Mouse (Mus musculus) hindbrain, embryonic 13.5 days (tissue): Measurements from ENCODE around the gene Atp8b2. TPM values are rescaled to one million over a fixed set of nuclear protein-coding genes. Genes with fewer than 3 reads are reported as not detected.

Experiments used
- ATAC-seq: fragments of 200-750 bp; cut with Nextera tagmentation; 2 replicates; pipeline ENCODE4 v1.8.0; 2017; ENCODE audit warnings: moderate TSS enrichment; ENCODE audit not compliant: low FRiP score
- H3K27ac ChIP-seq: fragments of 300-500 bp; sonication (generic); 2 replicates; pipeline ENCODE4 v1.5.1; 2015; ENCODE audit warnings: inconsistent platforms, mild to moderate bottlenecking, moderate library complexity
- H3K27me3 ChIP-seq: fragments of 300-500 bp; sonication (generic); 2 replicates; pipeline ENCODE4 v1.6.1; 2015; ENCODE audit warnings: mild to moderate bottlenecking, inconsistent platforms
- H3K36me3 ChIP-seq: fragments of 300-500 bp; sonication (generic); 2 replicates; pipeline ENCODE4 v1.6.1; 2015; ENCODE audit warnings: mild to moderate bottlenecking, inconsistent platforms
- H3K4me1 ChIP-seq: fragments of 300-500 bp; sonication (generic); replicated peaks from 2 replicates; pipeline ENCODE4 v1.6.1; 2015; ENCODE audit warnings: inconsistent platforms
- H3K4me2 ChIP-seq: fragments of 300-500 bp; sonication (generic); 2 replicates; pipeline ENCODE4 v1.6.1; 2015; ENCODE audit warnings: inconsistent platforms, mild to moderate bottlenecking, moderate library complexity
- H3K4me3 ChIP-seq: fragments of 300-500 bp; sonication (generic); 2 replicates; pipeline ENCODE4 v1.5.1; 2015; ENCODE audit warnings: mild to moderate bottlenecking, inconsistent platforms
- H3K9ac ChIP-seq: fragments of 300-500 bp; sonication (generic); 2 replicates; pipeline ENCODE4 v1.6.1; 2015; ENCODE audit warnings: mild to moderate bottlenecking, inconsistent platforms
- H3K9me3 ChIP-seq: fragments of 300-500 bp; sonication (generic); 2 replicates; pipeline ENCODE4 v1.6.1; 2016; ENCODE audit warnings: inconsistent platforms
- WGBS: fragments of 180-500 bp; shearing (Covaris S2); methylation state at CpG from one replicate; pipeline ENCODE4 v1.1.7; 2015; 5-methylcytosine and 5-hydroxymethylcytosine counted together
- polyA plus RNA-seq: library from polyadenylated mRNA; unstranded; fragments of >200 nt; fragmentation: Nextera tagmentation; extraction: Ambion mirVana; gene quantifications from 2 replicates; pipeline ENCODE4 v1.2.1, GENCODE M21; 2015

Gene Atp8b2
- polyA plus RNA-seq, 1 experiment from 2014 or later, result 13.4 TPM

DNA sequence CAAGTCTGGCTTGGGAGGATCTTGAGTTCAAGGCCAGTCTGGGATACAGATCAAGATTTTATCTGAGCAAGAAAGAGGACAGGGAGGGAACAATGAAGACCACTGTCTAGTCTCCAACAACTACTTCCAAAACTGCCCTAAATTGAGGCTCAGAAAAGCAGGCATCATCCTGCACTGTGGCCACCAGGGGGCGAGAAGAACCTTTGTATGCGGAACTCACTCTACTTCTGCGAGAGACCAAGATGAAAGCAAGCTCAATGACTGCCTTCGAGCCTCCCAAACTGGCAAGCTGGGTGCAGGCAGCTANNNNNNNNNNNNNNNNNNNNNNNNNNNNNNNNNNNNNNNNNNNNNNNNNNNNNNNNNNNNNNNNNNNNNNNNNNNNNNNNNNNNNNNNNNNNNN lies 9.9 kb downstream of the Atp8b2 start:
- Histone ChIP-seq H3K4me1 (peaks cover 3% of the 10 kb centered on the region), H3K27me3 (no peaks in the 10 kb centered on the region), H3K27ac (no peak overlapping the region), H3K4me3 (no peak overlapping the region), H3K9me3 (no peaks in the 10 kb centered on the region), H3K9ac (no peak overlapping the region), H3K4me2 (no peak overlapping the region), H3K36me3 (peaks cover 94% of the 10 kb centered on the region)
- ATAC-seq, result no peak
- WGBS, result 1% methylated on average over 4 of the region's 4 CpGs

DNA sequence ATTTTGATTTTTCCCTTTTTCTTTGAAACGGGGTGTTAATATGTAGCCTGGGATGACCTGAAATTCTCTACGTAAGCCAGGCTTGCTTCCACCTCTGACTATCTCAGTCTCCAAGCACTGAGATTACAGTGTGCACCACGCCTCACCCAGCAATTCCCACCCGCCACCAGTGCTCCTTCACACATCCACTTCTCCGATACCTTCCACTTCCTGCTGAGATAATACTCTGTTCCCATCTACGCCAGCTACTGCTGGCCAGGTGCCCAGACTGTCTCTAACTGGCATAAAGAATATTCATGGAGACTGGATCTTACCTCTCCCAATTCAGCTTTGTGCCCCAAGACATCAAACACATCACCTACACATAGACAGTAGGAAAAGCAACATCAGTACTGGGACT lies 14.7 kb downstream of the Atp8b2 start:
- Histone ChIP-seq H3K4me1 (no peaks in the 10 kb centered on the region), H3K27me3 (no peaks in the 10 kb centered on the region), H3K27ac (no peak overlapping the region), H3K9me3 (no peaks in the 10 kb centered on the region), H3K4me2 (no peak overlapping the region), H3K4me3 (no peak overlapping the region), H3K9ac (peak overlapping the region; percentile 39; the same call in 1 of the 2 replicates), H3K36me3 (peaks cover 99% of the 10 kb centered on the region)
- ATAC-seq, result no peak
- 90% methylated on average over 6 of the region's 6 CpGs for WGBS

DNA sequence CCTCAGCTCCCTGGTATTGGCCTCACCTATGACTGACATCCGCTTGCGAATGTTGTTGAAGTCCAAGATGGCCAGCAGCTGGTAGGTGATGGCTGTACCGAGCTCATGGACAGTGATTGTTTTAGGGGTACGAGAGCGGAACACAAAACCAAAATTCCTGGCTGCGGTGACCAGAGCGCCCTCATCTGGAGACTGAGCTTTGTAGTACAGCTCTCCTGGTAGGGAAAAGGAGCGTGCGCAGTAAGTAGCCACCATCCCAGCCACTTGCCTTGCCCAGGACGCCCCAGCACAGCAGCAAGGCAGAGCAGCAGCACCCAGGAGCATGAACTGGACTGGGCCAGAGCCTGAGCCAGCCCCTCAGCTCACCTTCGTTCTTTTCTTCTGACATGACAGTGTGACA lies 15.3 kb downstream of the Atp8b2 start:
- H3K27me3 ChIP-seq, result no peaks in the 10 kb centered on the region

DNA sequence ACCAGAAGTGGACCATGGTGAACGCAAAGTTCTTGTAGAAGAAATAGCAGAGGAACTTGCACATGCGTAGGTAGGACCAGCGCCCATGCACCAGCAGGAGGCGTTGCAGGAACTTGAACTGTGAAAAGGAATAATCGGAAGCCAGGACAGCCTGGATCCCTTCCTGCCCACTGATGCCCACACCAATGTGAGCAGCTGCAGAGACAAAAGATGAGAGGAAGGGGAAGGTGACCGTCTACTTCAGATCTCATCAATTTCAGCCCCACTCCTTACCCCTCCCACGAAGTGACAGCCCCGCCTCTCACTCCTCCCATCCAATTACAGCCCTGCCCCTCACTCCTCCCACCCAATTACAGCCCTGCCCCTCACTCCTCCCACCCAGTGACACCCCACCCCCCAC lies 18.3 kb downstream of the Atp8b2 start:
- 78% methylated on average over 8 of the region's 8 CpGs for WGBS

More for the DNA sequence above, 15.3 kb downstream of the Atp8b2 start:
- no peak overlapping the region for H3K9ac ChIP-seq
- no peaks in the 10 kb centered on the region for H3K9me3 ChIP-seq
- peaks cover 100% of the 10 kb centered on the region for H3K36me3 ChIP-seq
- no peak overlapping the region for H3K4me2 ChIP-seq
- no peak overlapping the region for H3K27ac ChIP-seq
- H3K4me1 ChIP-seq, result no peaks in the 10 kb centered on the region
- 86% methylated on average over 11 of the region's 11 CpGs for WGBS
- no peak overlapping the region for H3K4me3 ChIP-seq
- ATAC-seq, result no peak

DNA sequence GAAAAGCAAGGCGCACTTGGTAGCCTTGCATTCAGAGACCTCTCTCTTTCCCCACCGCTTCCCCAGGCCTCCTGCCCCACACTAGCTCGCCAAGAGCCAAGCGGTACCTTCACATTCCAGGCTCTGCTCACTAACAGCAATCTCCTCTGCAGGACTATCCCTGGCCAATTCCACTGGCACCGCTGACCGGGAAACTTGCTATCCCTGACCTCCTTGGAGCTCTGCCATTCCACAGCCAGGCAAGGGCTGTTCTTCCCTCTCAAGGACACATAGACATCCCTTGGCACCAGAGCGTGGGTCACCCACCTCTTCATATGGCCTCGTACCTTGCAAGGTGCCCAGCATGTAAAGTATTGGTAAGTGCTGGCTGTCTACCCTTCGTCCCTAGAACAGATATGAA lies 20.4 kb downstream of the Atp8b2 start:
- no peak overlapping the region for H3K4me3 ChIP-seq
- no peaks in the 10 kb centered on the region for H3K9me3 ChIP-seq
- H3K4me2 ChIP-seq, result no peak overlapping the region
- H3K4me1 ChIP-seq, result no peaks in the 10 kb centered on the region
- H3K27me3 ChIP-seq, result no peaks in the 10 kb centered on the region
- no peak overlapping the region for H3K27ac ChIP-seq
- ATAC-seq, result no peak
- peaks cover 97% of the 10 kb centered on the region for H3K36me3 ChIP-seq
- WGBS, result 90% methylated on average over 9 of the region's 9 CpGs
- H3K9ac ChIP-seq, result no peak overlapping the region

More for the DNA sequence above, 18.3 kb downstream of the Atp8b2 start:
- Histone ChIP-seq H3K4me2 (no peak overlapping the region), H3K9ac (no peak overlapping the region), H3K9me3 (no peaks in the 10 kb centered on the region), H3K4me1 (no peaks in the 10 kb centered on the region), H3K27me3 (no peaks in the 10 kb centered on the region), H3K4me3 (no peak overlapping the region), H3K36me3 (peaks cover 100% of the 10 kb centered on the region), H3K27ac (no peak overlapping the region)
- ATAC-seq, result no peak

DNA sequence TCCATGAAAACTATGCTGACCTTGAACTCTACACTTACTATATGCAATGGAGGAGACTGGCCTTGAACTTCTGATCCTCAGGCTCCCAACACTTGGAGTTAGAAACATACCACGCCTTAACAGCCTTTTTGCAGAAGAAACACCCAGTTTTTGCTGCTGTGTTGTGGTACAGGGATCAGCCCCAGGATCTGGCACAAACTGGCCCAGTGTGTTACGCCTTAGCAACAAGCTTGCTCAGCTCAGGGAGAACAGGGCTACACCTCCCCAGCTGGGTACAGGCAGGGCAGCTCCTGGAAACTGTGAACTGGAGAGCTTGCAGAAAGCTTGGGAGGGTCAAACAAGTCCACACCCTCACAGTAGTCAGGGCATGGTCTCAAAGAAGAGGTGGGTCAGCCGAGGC lies 26.8 kb downstream of the Atp8b2 start:
- Histone ChIP-seq H3K27me3 (no peaks in the 10 kb centered on the region), H3K4me2 (no peak overlapping the region), H3K36me3 (peaks cover 67% of the 10 kb centered on the region), H3K4me1 (no peaks in the 10 kb centered on the region), H3K27ac (no peak overlapping the region), H3K9ac (no peak overlapping the region), H3K9me3 (no peaks in the 10 kb centered on the region), H3K4me3 (no peak overlapping the region)
- 90% methylated on average over 3 of the region's 3 CpGs for whole genome bisulfite sequencing
- no peak for ATAC-seq

DNA sequence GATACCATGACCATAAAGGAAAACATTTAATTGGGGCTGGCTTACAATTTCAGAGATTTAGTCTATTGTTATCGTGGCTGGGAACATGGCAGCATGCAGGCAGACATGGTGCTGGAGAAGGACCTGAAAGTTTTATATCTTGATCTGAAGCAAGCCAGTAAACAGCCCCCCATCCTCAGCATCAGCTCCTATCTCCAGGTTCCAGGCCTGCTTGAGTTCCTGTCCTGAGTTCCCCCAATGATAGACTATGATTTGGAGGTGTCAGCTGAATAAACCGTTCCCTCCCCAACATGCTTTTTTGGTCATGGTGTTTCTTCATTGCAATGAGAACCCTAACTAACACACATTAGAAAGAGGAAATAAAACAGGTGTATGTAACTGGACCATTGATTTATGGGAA lies 30.4 kb downstream of the Atp8b2 start:
- ATAC-seq, result no peak
- no peak overlapping the region for H3K4me3 ChIP-seq
- no peak overlapping the region for H3K4me2 ChIP-seq
- peaks cover 35% of the 10 kb centered on the region for H3K36me3 ChIP-seq
- no peak overlapping the region for H3K27ac ChIP-seq
- no peak overlapping the region for H3K9ac ChIP-seq
- WGBS, result 97% methylated on average over 2 of the region's 2 CpGs
- no peaks in the 10 kb centered on the region for H3K4me1 ChIP-seq
- H3K27me3 ChIP-seq, result 0 out of 2 replicates have a peak, but pooled peaks cover 3% of the 10 kb centered on the region
- no peaks in the 10 kb centered on the region for H3K9me3 ChIP-seq

DNA sequence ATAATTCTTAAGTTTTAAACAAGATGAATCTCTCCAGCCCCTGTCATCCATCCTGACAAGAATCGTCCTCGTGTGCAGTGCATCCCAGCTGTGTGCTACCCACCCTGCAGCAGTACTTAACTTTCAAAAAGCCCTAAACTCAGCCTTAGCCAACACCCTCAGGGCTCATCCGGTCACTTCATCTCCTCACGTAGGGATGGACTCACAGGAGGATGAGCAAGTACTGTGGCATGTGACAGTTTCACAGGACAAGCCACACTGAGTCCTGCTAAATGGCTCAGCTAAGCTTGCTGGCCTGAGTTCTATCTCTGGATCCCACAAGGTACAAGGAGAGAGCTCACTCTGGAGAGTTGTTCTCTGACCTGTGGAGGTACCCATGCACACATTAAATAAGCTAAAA lies 34.4 kb downstream of the Atp8b2 start:
- Histone ChIP-seq H3K4me2 (no peak overlapping the region), H3K4me3 (no peak overlapping the region), H3K27ac (no peak overlapping the region), H3K27me3 (0 out of 2 replicates have a peak, but pooled peaks cover 3% of the 10 kb centered on the region), H3K36me3 (peaks cover 2% of the 10 kb centered on the region; the same call in 1 of the 2 replicates), H3K4me1 (no peaks in the 10 kb centered on the region), H3K9ac (no peak overlapping the region), H3K9me3 (no peaks in the 10 kb centered on the region)
- no peak for ATAC-seq
- WGBS, result 78% methylated on average over 4 of the region's 4 CpGs

DNA sequence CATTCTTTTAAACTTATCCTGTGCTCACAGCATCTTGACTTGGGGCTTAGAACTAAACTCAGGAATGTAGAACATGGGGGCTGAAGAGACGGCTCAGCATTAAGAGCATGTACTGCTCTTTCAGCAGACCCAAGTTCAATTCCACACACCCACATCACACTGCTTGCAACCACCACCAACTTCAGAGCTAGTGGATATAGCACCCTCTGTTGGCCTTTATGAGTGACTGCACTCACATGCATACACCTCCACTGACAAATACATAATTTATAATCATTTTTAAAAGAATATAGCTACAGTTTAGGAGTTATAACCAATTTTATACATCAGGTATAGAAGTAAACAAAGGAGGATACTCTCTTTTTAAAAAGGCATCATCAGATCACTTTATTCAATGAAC lies 36.9 kb downstream of the Atp8b2 start:
- Histone ChIP-seq H3K27me3 (0 out of 2 replicates have a peak, but pooled peaks cover 3% of the 10 kb centered on the region), H3K36me3 (no peaks in the 10 kb centered on the region), H3K9ac (no peak overlapping the region), H3K4me2 (no peak overlapping the region), H3K27ac (no peak overlapping the region), H3K9me3 (no peaks in the 10 kb centered on the region), H3K4me3 (no peak overlapping the region), H3K4me1 (no peaks in the 10 kb centered on the region)
- no peak for ATAC-seq
- 94% methylated on average over 1 of the region's 1 CpGs for WGBS

DNA sequence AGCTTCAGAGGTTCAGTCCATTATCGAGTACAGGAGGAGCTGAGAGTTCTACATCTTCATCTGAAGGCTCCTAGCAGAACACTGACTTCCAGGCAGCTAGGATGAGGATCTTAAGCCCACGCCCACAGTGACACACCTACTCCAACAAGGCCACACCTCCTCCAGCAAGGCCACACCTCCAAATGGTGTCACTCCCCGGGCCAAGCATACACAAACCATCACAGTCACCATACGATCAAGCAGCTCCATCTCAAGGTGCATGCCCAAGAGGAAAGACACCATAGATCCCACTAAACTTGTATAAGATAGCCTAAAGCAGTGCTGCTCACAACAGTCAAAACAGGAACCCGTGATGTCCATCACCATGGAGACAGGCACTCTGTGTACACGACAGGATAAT lies 42.6 kb downstream of the Atp8b2 start:
- no peak for ATAC-seq
- Histone ChIP-seq H3K36me3 (no peaks in the 10 kb centered on the region), H3K9ac (no peak overlapping the region), H3K27me3 (peaks cover 3% of the 10 kb centered on the region; the same call in 1 of the 2 replicates), H3K4me1 (no peaks in the 10 kb centered on the region), H3K27ac (no peak overlapping the region), H3K4me3 (no peak overlapping the region), H3K4me2 (no peak overlapping the region), H3K9me3 (no peaks in the 10 kb centered on the region)
- WGBS, result 75% methylated on average over 6 of the region's 6 CpGs

DNA sequence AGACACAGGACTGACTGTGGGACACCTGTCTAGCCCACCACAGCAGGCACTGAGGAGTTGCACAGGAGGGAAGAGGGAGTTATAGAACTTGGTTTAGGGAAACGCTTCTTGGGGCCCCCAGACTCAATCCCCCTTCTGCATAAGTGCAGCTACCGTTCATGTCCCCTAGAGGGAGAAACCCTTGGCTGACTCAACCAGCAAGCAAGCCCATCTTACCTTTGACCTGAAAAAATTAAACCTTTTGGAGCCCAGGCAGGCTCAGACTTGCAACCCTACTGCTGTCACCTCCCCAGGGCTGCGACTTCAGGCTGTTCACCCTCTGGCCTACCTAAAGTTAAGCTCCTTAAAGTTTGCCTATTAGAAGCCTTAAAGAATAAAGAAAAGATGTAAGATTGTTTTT lies 45.9 kb downstream of the Atp8b2 start:
- no peak overlapping the region for H3K9ac ChIP-seq
- no peak for ATAC-seq
- WGBS, result 64% methylated on average over 3 of the region's 3 CpGs
- H3K9me3 ChIP-seq, result no peaks in the 10 kb centered on the region
- peaks cover 36% of the 10 kb centered on the region for H3K27me3 ChIP-seq
- no peaks in the 10 kb centered on the region for H3K36me3 ChIP-seq
- H3K4me3 ChIP-seq, result no peak overlapping the region
- H3K4me1 ChIP-seq, result peaks cover 14% of the 10 kb centered on the region
- H3K4me2 ChIP-seq, result no peak overlapping the region
- no peak overlapping the region for H3K27ac ChIP-seq

DNA sequence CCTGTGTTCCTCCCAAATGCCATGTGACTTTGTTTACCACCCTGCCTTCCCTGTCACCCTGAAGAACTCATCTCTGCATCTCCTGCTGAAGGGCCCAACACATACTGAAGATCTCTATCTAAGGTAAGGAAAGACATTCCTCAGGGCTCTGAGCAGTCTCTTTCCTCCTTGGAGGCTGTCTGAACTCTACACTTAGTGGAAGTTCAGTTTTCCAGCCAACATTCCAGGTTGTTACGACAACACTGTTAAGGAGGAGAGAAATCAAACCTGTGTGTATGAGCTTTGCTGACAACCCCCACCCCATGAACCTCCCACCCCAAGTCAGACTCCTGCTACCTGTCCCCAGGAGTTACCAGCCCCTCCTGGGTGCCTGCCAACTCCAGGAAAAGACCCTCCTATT lies 46.7 kb downstream of the Atp8b2 start:
- WGBS, result 93% methylated on average over 1 of the region's 1 CpGs
- H3K27me3 ChIP-seq, result peaks cover 44% of the 10 kb centered on the region

DNA sequence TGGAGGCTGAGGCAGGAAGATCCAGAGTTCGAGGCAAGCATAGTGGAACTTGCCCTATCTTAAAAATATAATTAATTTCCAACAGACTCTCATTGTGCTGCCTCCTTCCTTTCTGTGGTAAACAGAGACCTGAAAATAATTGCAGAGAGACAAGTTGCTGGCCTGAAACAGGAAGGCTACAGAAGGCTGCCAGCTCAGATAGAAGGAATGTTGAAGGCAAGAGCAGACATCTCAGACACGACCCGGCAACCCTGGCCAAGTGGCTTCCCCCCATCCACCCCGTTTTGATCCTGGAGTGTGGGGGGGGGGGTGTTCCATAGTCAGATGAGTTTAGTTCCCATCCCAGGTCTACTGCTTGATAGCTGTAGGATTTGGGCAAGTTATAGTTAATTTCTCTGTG lies 48.6 kb downstream of the Atp8b2 start:
- H3K4me1 ChIP-seq, result peaks cover 18% of the 10 kb centered on the region
- peaks cover 55% of the 10 kb centered on the region for H3K27me3 ChIP-seq
- H3K9me3 ChIP-seq, result no peaks in the 10 kb centered on the region
- H3K4me3 ChIP-seq, result no peak overlapping the region
- H3K4me2 ChIP-seq, result no peak overlapping the region
- no peak overlapping the region for H3K27ac ChIP-seq
- no peak for ATAC-seq
- WGBS, result 88% methylated on average over 4 of the region's 4 CpGs
- no peaks in the 10 kb centered on the region for H3K36me3 ChIP-seq
- no peak overlapping the region for H3K9ac ChIP-seq

More for the DNA sequence above, 46.7 kb downstream of the Atp8b2 start:
- no peak for ATAC-seq
- Histone ChIP-seq H3K4me3 (no peak overlapping the region), H3K27ac (no peak overlapping the region), H3K4me2 (no peak overlapping the region), H3K36me3 (no peaks in the 10 kb centered on the region), H3K9ac (no peak overlapping the region), H3K4me1 (peaks cover 18% of the 10 kb centered on the region), H3K9me3 (no peaks in the 10 kb centered on the region)
